In genomic region chr2:60688944-60689615, GRCm38 (mm10) we compare ENCODE assay signal across 8 mouse cellular contexts. TPM values are rescaled to one million over a fixed set of nuclear protein-coding genes. Genes with fewer than 3 reads are reported as not detected.
DNase-seq lines count a peak whose midpoint lies in the region; ATAC-seq and TF ChIP-seq lines count a peak whose summit lies in the region.

No protein-coding gene starts in this region.

- peak; percentile 96 for TF ChIP-seq EP300 in lung, postnatal 0 days (IDR thresholded peaks at IDR 0.05)

- DNase-seq in retina, postnatal 1 day, result peak; percentile 8
- no peak for DNase-seq in retina, embryonic 14.5 days (ENCODE audit: low spot score)
- peak; percentile 88 for DNase-seq in gastrocnemius, adult 18-20 months (ENCODE audit: low spot score)
- DNase-seq in lung, postnatal 0 days (ENCODE audit: low spot score), result peak; percentile 94
- DNase-seq in layer of hippocampus, adult 8-10 months (ENCODE audit: low spot score in 2 of 2), result no peak
- DNase-seq in forebrain, embryonic 11.5 days (ENCODE audit: low spot score), result no peak

- H3K27ac ChIP-seq in intestine, embryonic 15.5 days, result peak overlapping the region; percentile 81
- peak overlapping the region; percentile 80 for H3K27ac ChIP-seq in lung, postnatal 0 days (ENCODE audit: low read length)
- H3K27ac ChIP-seq in forebrain, embryonic 11.5 days (ENCODE audit: low read depth, low read length), result no peak overlapping the region

- H3K4me2 ChIP-seq in intestine, embryonic 15.5 days (replicated peaks), result peak overlapping the region; percentile 51
- H3K4me2 ChIP-seq in lung, postnatal 0 days (replicated peaks; ENCODE audit: low read depth, low read length), result 0 out of 2 replicates have a peak overlapping the region, but pooled peaks have one; percentile 27
- H3K4me2 ChIP-seq in forebrain, embryonic 11.5 days (ENCODE audit: low read depth, low read length, severe bottlenecking), result no peak overlapping the region

- peak; percentile 88 for ATAC-seq in intestine, embryonic 15.5 days
- ATAC-seq in lung, postnatal 0 days, result peak; percentile 97
- no peak for ATAC-seq in forebrain, embryonic 11.5 days (replicated peaks; ENCODE audit: low FRiP score)
- ATAC-seq in erythroblast, adult 5-6 weeks (replicated peaks; ENCODE audit: low FRiP score, poor library complexity, severe bottlenecking), result no peak

- H3K4me1 ChIP-seq in intestine, embryonic 15.5 days (replicated peaks), result peaks cover 7% of the 10 kb centered on the region; the same call in 1 of the 2 replicates
- H3K4me1 ChIP-seq in lung, postnatal 0 days (ENCODE audit: insufficient read depth, low read depth, low read length), result 0 out of 2 replicates have a peak, but pooled peaks cover 2% of the 10 kb centered on the region
- H3K4me1 ChIP-seq in forebrain, embryonic 11.5 days (replicated peaks; ENCODE audit: control insufficient read depth, insufficient read depth, low read length), result no peaks in the 10 kb centered on the region

- H3K9ac ChIP-seq in intestine, embryonic 15.5 days, result 0 out of 2 replicates have a peak overlapping the region, but pooled peaks have one; percentile 13
- H3K9ac ChIP-seq in lung, postnatal 0 days (replicated peaks; ENCODE audit: low read depth), result no peak overlapping the region
- no peak overlapping the region for H3K9ac ChIP-seq in forebrain, embryonic 11.5 days (ENCODE audit: low read length)

- H3K36me3 ChIP-seq in intestine, embryonic 15.5 days, result no peaks in the 10 kb centered on the region
- H3K36me3 ChIP-seq in lung, postnatal 0 days (ENCODE audit: insufficient read depth, low read length), result no peaks in the 10 kb centered on the region
- no peaks in the 10 kb centered on the region for H3K36me3 ChIP-seq in forebrain, embryonic 11.5 days (ENCODE audit: control insufficient read depth, insufficient read depth, low read length)

- no peak overlapping the region for H3K4me3 ChIP-seq in intestine, embryonic 15.5 days (replicated peaks)
- no peak overlapping the region for H3K4me3 ChIP-seq in lung, postnatal 0 days (ENCODE audit: low read depth, low read length)
- no peak overlapping the region for H3K4me3 ChIP-seq in forebrain, embryonic 11.5 days (ENCODE audit: low read depth, low read length)

- H3K27me3 ChIP-seq in intestine, embryonic 15.5 days (replicated peaks), result no peaks in the 10 kb centered on the region
- no peaks in the 10 kb centered on the region for H3K27me3 ChIP-seq in lung, postnatal 0 days (replicated peaks; ENCODE audit: insufficient read depth, low read length)
- H3K27me3 ChIP-seq in forebrain, embryonic 11.5 days (ENCODE audit: control insufficient read depth, insufficient read depth, low read length), result no peaks in the 10 kb centered on the region

- WGBS in intestine, embryonic 15.5 days, result 17% methylated on average over 14 of the region's 14 CpGs
- WGBS in lung, postnatal 0 days, result 7% methylated on average over 14 of the region's 14 CpGs
- WGBS in forebrain, embryonic 11.5 days, result 66% methylated on average over 14 of the region's 14 CpGs

- TF ChIP-seq CTCF in lung, postnatal 0 days (IDR thresholded peaks at IDR 0.05), result peak; percentile 33; the same call in 1 of the 2 replicates

- no peaks in the 10 kb centered on the region for H3K9me3 ChIP-seq in intestine, embryonic 15.5 days
- H3K9me3 ChIP-seq in lung, postnatal 0 days (ENCODE audit: low read length), result no peaks in the 10 kb centered on the region
- H3K9me3 ChIP-seq in forebrain, embryonic 11.5 days (ENCODE audit: control insufficient read depth, low read length), result no peaks in the 10 kb centered on the region

RNA-seq across cellular contexts. Expression of gene Itgb6, which starts 33.4 kb away (rescaled TPM):
- total RNA-seq in gastrocnemius, adult 18-20 months (2021), result 10 to 100 TPM; 38.3 to 44.0 TPM
- 8.8 and 9.0 TPM in 2 replicates for polyA plus RNA-seq in intestine, embryonic 15.5 days (2015; fragmentation: Nextera tagmentation; extraction: Ambion mirVana)
- 19.2 and 22.4 TPM in 2 replicates for polyA plus RNA-seq in lung, postnatal 0 days (2015; fragmentation: Nextera tagmentation; extraction: Ambion mirVana)
- total RNA-seq in layer of hippocampus, adult 8-10 months (2022), result under 1 TPM in 1 of 4 experiments, not detected in 3; 0.11 TPM
- polyA plus RNA-seq in forebrain, embryonic 11.5 days (2014; fragmentation: Nextera tagmentation; extraction: Ambion mirVana), result 0.52 and 0.75 TPM in 2 replicates
- not detected in 2 replicates for total RNA-seq in erythroblast, adult 5-6 weeks (2015; ENCODE audit: low replicate concordance)
- not detected in 2 replicates for total RNA-seq in erythroblast, adult 5-6 weeks (2017; ENCODE audit: low replicate concordance)

Comparison
In these comparisons a context has a peak if more than half of its experiments do, and no peak if none do; other contexts are left out.
1. DNase-seq: peak in retina, postnatal 1 day (single experiment), gastrocnemius, adult 18-20 months (single experiment) and lung, postnatal 0 days (single experiment); none in retina, embryonic 14.5 days (single experiment), layer of hippocampus, adult 8-10 months (0 of 2) and forebrain, embryonic 11.5 days (single experiment).
2. ATAC-seq: peak in intestine, embryonic 15.5 days (single experiment) and lung, postnatal 0 days (single experiment); none in forebrain, embryonic 11.5 days (single experiment) and erythroblast, adult 5-6 weeks (single experiment).
3. RNA of gene Itgb6, which starts 33.4 kb away (total RNA-seq): 38.3 to 44.0 TPM in gastrocnemius, adult 18-20 months; 0.11 TPM in layer of hippocampus, adult 8-10 months and not detected in erythroblast, adult 5-6 weeks; every median in the first group is over 10 times any median in the second.